Mouse (Mus musculus): ENCODE data around the gene Htatip2.

The Htatip2 gene

DNA sequence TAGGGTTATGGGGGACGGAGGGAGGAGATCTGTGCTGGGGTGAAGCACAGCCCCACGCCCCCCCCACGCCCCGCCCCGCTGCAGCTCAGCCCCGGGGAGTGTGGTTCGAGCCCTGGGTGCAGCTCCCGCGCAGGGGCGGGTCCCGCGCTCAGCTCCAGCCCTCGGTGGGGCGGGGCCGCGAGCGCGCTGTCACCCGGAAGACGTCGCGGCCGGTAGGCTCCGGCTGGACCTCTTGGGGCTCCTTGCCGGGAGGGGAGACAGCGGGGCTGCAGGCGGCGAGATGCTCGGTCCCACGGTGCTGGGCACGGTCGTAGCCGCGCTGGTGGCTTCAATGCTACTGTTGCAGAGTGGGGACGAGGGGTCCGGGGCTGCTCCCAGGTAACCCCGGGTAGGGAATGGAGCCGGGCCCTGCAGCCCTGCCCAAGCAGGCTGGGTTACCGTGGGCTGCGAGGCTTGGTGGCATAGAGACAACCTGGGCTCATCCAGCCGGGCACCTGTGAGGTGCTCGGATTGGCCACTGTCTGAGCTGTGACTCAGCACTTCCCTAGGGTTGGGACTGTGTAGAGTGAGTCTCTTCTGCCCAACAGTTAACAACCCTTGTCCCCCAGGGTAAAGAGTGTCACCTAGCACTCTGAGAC is at the start of gene Htatip2:
Gene Htatip2 (plus strand): TSS at position 182 of the 638 bp plus-strand sequence.
- DNase-seq (ENCODE audit: low spot score in 2 of 2): peak; percentile 42 to 56

DNA sequence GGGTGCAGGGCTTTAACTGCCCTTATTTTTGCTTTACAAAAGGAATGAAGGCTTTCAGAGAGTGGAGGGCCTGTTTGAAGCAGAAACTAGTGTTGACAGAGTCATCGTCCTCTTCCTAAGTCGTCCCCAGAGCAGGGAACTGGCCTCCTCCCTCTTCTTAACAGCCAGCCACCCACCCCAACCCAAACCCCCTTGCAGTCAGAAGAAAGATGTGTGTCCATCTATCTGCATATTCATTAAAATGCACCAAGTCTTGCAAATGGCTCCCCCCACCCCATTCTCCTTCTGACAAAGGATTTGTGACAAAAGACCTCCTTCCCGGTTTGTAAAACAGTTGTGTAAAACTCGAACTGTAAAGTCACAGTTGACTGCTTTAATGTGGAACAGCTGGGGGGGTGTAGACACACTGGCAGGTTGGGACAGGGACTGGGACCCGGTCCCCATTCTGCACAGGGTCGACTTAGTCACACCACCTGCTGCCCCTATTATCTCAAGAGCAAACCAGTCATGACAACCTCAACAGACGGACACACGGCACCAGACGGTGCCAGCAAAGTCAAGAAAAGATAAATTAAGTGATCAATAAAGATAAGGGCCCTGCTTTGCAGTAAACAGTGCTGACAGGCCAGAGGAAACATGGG is 49.4 kb upstream of the Htatip2 start:
- DNase-seq (ENCODE audit: low spot score in 2 of 2): peak in 1 of 2 experiments; percentile 4

DNA sequence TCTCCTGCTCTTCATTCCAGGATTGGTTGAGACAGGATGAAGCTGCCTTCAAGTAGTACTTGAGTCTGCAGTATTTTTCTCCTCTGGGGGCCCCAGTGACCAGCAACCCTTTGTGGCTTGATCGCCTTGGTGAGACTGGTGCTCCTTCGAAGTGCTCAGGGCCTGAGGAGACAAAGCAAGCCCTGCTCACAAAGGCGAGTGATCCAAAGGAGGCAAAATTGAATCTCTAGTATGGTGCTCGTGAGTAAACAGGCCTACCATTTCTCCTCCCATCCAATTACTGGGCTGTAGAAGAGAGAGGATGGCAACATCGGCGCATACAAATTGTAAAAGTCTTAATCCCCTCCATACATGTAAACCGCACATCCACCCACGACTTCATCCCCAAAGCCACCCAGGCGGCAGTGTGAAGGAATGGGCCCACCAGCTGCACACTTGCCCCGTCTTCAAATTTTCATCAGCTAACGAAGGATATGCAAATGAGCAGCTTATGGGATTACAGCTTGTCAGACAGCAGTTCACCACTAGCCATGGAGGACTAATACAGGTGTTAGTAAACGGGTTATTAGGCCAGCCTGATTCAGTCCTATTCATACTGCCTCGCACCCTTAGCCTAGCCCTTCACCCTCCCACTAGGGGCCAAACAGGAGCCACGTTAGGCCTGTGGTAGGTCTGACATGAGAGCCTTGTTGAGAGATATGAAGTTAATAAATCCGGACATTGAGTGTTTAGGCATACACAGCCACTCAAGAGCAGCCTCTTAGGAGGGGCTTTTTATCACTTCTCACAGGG is 40.8 kb upstream of the Htatip2 start:
- no peak for DNase-seq (ENCODE audit: low spot score in 2 of 2)

DNA sequence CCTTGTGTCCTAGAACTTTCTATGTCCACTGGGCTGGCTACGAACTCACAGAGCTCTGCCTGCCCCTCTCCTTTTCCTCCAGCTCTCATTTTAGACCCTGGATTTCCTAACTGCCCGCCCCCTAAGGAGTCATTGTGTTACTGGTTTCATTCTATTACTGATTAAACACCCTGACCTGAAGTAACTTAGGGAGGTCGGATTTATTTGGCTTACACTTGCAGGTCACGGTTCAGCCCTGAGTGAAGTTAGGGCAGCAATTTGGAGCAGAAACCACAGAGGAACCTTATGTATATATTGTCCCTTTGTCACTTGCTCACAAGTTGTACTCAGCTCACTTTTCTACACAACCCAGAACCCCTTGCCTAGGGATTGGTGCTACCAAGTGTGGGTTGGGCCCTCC is 24.6 kb upstream of the Htatip2 start:
- no peak for DNase-seq (ENCODE audit: low spot score in 2 of 2)

DNA sequence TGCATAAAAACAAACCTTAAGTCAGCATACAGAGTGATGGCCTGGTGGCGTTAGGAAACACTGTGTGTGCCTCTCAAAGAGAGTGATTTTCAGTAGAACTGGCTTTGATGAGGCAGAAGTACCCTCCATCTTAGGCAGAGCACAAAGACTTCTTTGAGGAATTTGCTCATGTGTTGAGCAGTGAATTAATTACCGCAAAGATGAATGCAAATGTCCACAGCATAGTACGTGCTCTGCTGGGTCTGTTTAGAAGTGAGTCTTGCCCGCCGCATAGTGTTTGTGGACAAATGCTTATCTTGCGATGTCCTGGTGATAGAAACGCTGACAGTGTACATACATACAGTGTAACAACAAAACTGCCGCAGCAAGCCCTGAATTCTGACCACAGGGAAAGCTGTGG is 19.5 kb upstream of the Htatip2 start:
- DNase-seq (ENCODE audit: low spot score in 2 of 2): no peak

DNA sequence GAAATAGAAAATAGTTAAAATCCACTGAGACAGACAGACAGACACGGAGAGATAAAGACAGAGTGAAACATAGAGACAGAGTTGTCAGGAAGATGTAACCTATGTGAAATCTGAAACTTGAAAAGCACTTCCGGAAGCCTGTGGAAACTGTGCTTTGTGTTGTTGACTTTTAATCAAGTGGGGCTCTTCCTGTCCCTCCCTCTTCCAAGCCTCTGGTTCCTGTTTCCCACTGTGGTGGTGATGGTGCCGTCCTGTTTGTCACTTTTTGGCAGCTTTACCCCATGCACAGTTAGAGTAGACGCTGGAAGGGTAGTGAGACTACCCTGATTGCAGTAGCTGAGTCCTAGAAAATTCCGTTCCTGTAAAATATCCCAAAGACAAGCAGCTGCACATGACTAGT is 17.4 kb upstream of the Htatip2 start:
- no peak for DNase-seq (ENCODE audit: low spot score in 2 of 2)

DNA sequence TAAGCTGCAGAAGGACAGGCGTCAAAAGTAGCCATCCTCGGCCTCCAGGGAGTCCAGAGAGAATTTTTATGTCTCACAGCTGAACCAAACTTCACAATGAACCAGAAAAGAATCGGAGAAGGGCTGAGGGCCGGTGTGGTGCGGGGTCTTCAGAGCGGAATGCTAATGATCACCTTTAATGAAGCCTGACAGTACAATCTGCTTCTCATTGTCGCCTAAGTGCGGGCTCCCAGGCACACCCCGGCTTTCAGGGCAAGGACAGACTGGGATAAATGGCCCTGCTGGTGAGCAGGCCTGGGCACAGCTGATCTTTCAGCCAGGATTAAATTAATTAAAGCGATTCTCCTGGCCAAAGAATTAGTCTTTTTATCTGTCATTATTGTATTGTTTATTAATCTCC is 17.0 kb upstream of the Htatip2 start:
- DNase-seq (ENCODE audit: low spot score in 2 of 2): no peak

DNA sequence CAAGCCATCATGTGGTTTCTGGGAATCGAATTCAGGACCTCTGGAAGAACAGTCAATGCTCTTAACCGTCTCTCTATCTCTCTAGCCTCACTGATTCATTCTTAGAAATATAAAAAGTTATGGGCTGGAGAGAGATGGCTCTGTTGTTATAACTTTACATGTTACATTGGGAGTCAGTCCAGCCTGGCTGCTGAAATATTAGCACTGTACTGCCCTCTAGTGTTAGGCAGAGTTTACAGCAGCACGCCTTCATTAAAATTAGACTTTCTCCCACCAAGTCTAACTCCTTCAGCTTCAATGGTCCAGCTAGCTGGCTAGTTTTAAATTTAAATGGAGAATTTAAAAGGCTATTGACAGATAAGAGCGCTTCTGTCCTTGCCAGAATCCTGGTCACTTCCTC is 7.8 kb upstream of the Htatip2 start:
- DNase-seq (ENCODE audit: low spot score in 2 of 2): no peak

DNA sequence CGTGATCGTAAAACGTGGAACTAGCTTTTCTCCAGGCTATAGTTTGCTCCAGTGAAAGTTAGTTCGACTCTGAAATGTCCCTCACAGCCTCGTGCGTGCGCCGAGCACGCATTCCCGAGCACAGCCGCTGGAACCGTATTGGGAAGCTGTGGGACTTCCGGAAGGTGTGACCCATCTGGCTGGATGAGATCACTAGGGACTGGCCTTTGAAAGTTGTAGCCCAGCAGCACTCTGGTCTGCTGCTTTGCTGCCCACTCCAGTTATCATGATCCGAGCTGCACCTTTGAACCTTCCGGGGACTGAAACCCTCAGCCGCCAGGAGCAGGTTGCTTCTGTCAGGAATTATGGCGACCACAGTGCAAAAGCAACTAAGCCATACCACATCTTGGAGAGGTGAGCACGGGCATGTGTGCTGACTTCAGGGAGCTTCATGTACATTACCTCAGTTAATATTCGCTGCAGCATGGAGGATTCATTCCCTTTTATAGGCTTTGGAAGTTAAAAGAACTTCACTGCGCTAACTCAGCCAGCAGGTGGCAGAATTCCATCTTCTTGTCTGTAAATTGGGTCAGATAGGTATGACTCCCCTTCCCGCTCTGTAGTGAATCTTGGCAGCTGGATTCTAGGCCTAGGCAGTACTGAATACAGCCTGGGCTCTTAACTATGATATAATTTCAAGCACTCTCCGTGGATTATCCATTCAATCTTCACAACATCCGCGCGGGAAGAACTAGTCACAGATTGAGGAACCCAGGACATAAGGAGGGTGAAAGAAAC is 6.0 kb upstream of the Htatip2 start:
- DNase-seq (ENCODE audit: low spot score in 2 of 2): no peak

DNA sequence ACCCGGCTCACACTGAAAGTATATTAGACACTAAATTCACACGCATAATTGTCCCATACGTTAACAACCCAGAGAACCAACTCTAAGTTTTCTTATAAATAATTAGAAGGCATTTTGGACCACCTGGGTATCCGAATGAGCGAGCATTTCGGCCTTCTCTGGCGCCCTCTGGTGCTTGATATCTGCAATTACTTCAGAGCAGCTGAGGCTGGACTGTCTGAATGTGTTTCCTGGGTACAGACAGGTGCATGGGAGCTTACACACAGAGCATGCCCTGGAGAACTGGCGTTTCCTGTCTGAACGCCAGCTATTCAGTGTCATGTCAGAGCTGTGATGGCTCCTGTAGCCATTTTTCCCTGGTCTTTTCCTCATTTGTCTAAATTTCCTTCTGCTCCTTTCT is 4.1 kb upstream of the Htatip2 start:
- peak in 1 of 2 experiments; percentile 11 for DNase-seq (ENCODE audit: low spot score in 2 of 2)

DNA sequence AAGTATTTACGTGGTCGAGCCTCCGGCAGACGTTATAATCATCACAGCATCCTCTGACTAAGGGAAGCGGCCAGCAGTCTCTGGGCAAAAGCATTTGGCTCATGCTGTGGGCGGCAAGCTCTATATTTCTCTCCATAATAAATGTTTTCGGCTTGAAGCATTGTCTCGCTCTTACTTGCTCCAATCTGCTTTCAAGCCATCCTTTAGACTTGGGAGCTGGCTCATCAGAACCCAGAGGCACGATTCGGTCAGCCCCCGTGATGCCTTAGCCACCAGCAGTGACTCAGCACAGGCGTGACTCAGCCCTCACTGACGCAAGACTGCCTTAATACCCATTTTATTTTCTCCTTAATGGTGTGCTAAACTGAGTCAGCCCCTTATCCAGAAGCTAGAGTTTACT is 3.7 kb downstream of the Htatip2 start:
- DNase-seq (ENCODE audit: low spot score in 2 of 2): peak; percentile 48 to 59

DNA sequence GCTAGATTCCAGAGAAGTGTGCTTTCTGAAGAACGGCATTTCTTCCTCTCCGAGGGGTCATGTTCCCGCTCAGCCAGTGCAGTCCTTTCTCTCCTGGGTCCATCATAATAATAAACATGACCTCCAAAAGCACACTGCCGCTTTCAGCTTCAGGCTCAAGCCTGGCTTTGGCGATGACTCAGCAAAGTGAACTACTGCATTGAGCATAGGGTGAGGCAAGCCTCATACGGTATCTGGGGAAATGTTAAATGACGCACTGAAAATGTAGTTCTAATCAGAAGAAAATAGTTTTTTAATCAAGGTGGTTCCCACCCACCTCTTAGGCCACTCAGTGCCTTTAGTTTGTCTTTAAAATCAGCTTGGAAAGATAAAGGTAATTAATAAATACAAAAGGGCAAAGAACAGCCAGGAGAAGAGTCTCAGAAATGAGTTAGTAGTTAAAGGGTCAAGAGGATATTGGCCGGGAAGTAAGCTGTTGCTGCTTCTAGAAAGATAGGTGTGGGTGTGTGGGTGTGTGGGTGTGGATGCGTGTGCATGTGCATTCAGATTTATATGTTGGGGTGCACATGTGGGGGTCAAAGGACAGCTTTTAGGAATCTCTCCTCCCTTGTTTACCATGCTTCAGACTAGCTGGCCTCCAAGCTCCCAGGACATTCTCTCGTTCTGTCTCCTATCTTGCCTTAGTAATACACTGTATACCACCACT is 5.2 kb downstream of the Htatip2 start:
- peak in 1 of 2 experiments; percentile 10 for DNase-seq (ENCODE audit: low spot score in 2 of 2)

DNA sequence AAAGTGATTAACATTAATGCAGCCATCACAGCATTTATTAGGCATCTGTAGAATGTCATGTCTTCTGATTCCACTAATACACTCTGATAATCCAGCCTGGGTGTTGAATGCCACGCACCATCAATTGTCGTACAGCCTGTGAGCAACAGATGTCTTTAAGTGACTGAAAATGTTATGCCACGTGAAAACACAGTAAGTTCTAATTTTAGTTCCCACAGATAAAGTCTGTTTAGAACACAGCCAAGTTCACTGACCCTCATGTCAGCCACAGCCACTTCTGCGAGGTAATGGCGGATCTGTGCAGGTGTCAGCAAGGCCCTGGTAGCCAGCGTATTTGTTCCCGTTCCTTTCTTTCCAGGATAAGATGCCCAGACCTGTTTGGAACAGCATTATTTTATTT is 7.3 kb downstream of the Htatip2 start:
- no peak for DNase-seq (ENCODE audit: low spot score in 2 of 2)

DNA sequence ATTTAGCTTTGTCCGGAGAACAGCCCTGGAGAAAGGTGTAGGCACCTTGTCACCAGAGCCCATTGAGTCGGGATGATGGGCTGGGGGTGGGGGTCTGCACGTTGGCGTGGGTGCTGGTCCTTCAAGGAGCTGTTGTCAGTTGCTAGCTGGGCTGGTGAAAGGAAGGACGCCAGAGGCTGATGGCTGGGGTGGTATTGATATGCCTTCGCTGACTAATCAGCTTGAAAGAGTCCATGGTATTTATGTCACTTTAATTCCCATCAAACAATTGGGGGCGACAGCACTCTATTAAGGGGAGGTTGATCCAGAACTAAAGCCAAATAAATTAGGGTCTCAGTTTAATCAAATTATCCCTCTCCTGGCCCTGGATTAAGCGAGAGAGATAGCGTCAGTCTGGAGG is 9.6 kb downstream of the Htatip2 start:
- no peak for DNase-seq (ENCODE audit: low spot score in 2 of 2)

DNA sequence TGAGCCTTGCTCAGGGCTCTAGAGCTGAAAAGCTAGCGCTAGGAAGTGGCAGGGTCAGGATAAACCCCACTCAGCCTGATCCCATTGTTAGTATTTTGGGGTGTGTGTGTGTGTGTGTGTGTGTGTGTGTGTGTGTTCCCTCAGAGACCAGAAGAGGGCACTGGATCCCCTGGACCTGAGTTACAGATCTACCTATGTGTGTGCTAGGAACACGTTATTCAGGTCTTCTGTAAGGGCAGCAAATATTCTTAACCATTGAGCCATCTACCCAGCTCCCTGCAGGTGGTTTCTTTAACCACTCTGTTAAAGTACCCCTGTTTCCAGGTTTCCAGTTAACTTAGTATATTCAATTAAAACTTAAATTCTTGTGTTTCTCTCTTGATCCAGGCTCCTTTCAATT is 15.5 kb downstream of the Htatip2 start:
- no peak for DNase-seq (ENCODE audit: low spot score in 2 of 2)

DNA sequence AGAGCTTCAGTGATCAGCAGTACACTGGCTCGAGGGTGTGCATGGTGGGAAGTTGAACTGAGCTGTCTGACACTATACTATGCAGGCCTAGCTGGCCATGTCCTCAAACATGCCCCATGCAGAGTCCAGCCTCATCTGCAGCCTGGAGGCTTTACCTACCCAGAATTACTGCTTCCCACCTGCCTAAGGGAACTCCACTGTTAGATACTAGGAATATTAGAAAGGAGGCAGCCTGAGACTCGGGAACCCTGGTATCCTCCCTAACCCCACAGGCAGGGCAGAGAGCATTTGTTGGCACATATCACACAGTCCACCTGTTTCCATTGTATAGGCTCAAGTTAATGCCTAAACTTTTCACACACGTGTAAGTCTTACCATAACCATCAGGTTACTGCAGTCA is 18.7 kb downstream of the Htatip2 start:
- no peak for DNase-seq (ENCODE audit: low spot score in 2 of 2)

DNA sequence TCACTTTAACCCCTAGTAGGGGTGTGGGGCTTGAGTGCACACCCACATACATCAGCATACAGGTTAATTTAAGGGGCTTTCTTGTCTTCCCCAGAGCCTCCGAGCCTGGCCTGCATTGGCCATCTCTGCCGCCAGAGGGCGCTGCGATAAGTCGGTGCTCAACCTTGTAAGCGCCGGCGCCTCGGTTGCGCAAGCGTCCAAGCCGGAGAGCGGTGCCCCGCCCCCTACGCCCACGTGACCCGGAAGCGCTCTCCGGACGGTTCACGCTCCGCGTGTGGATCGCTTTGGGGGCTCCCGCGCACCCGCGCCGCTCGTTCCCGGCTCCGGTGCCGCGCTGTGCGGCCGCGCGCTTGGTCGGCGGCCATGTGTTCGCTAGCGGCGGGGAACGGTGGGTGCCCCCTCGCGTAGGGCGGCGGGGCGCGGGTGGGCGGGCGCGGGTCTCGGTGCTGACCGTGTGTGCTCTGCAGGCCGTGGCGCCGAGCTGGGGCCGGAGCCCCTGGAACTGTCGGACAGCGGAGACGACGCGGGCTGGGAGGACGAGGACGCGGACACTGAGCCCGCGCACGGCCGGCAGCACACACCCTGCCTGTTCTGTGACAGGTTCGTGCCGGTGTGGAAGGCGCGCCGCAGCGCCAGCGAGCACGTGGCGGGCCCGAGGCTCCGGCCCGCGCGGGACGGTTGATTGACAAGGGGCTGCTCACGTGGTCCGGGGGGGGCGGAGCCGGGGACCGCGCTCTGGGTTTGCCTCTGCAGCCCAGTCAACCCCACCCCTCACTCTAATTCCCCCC is 19.4 kb downstream of the Htatip2 start, which contains the start of gene Prmt3:
Gene Prmt3 (plus strand): TSS at position 233 of the 788 bp plus-strand sequence.
- peak; percentile 93 to 95 for DNase-seq (ENCODE audit: low spot score in 2 of 2)

DNA sequence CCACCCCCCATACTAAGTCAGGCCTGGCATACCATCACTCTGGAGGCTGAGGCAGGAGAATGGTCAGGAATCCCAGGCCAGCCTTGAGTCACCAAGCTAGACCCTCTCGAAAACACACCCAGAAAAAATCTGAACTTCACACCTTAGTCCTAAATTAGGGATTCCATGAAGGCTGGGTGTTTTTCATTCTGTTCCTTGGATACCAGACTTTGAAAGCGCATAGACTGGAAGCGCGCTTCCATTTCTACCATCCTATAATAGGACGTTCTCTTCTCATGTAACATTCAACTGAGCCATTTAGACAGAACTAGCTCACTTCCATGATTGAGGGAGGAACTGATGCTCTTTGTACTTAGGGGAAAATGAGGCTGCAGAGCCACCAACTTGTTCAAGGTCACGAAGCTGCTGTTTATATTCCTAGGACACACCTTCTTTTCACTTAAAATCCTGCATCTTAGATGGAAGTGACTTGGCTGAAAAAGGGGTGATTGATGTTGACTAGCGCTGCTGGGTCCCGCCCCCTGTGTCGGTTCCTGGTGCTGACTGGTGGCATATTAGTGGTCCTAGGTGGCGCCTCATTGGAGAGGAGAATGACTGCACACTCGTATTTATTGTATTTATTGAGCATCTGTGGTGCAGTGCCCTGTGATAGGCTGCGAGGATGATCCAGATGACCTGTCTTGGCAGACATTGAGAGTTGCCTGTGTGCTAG is 20.1 kb downstream of the Htatip2 start:
- no peak for DNase-seq (ENCODE audit: low spot score in 2 of 2)

DNA sequence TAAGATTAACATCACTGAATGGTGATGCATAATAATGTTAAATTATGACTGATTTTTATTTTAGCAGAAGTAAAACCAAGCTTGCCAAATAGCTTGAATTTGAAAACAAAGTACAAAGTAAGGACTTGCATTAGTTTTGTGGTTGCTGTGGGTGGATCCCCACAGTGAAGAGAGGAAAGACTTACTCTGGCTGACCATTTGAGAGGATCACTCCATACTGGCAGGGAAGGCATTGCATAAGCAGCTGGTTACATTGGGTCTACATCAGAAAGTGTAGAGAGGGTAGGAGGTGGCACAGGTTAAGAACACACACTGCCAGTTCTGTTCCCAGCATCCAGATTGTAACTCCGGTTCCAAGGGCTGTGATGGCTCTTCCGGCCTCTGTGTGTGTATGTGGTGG is 24.1 kb downstream of the Htatip2 start:
- DNase-seq (ENCODE audit: low spot score in 2 of 2): no peak

DNA sequence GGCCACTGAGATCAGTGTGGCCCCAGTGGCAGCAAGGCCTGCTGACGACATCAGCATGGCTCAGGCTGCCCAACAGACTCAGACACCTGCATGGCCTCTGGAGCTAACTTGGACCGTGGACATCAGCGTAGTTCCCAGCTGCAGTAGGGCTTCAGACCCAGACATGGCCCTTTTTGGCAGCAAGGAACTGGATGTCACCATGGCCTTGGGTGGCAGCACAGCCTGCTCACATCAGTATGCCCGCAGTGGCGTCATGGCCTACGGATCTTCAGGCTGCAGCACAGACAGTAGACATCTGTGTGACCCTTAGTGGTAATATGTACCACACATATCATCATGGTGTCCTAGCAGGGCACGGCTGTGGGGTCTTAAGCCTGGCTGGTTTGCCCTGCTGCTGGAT is 26.2 kb downstream of the Htatip2 start:
- DNase-seq (ENCODE audit: low spot score in 2 of 2): no peak
